Mouse (Mus musculus) embryo, embryonic 9.5 days (tissue): ENCODE measurements around the gene Asb16.
"Not testable (repeated sequence)": the region's sequence is repeated elsewhere in the genome, so short reads cannot be mapped to it uniquely, and the experiment has no call there.

Experiments
- DNase-seq: peaks from one replicate; pipeline ENCODE4 v3.0.0-alpha.2; 2017; ENCODE audit errors: extremely low spot score

The Asb16 gene

DNA sequence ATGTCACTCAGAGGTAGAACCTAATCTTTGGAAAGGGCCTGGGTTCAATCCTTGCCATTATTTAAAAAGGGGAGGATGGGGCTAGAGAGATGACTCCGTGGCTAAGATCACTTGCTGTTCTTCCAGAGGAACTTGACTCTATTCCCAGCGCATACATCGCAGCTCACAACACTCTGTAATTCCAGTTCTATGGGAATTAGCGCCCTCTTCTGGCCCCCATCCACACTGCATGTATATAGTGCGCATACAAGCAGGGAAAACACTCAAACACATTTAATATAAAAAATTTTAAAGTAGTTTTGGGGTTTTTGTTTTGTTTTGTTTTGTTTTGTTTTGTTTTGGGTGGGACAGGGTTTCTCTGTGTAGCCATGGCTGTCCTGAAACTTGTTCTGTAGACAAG, 26.7 kb upstream of the Asb16 start:
- DNase-seq: no peak

GRCm38 (mm10) chr11:102244926-102245449, 23.6 kb upstream of the Asb16 start:
- DNase-seq: peak; percentile 39

DNA sequence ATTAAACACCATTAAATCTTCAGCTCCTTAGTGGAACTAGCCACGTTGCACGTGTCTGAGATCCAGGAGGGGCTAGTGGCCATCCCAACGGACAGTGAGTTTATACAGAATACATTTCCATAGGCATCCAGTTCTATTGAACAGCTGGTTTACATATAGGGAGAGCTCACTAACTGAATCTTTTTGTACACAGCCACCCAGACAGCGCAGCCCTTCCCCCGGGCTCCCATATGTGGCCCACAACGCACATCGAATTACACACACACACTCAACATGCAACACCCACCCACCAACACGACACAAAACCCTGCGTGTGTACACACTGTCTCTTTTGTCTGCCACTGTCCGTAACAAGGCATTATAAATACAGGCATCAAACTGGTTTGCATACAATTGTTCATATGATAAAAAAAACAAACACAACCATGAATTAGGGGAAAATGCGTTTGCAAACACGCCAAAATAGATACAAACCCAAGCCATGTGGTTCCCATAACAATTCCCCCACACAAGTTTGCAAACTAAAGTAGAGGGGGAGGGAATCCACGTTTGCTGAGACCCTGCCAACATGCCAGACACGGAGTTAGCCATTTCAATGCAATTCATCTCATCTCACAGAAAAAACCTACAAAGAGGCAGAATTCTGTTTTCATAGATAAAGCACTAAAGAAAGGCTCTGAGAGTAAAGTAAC, 22.8 kb upstream of the Asb16 start:
- no peak for DNase-seq

DNA sequence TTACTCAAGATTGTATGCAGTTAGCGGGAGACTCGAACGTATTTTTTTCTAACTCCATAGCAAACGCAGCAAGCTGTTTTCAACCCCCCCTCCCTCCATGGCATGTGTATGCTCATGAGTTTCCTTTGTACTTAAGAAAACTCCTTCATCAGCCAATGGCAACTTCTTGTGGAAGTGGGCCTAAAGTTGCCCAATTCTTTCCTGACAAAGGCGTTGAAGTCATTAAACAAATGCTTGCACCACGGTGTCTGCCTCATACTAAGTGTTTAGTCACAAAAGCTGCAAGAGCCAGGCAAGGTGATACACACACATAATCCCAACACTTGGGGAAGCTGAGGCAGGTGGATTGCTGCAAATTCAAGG, 22.3 kb upstream of the Asb16 start:
- no peak for DNase-seq

GRCm38 (mm10) chr11:102246871-102247270, 21.7 kb upstream of the Asb16 start:
- no peak for DNase-seq

DNA sequence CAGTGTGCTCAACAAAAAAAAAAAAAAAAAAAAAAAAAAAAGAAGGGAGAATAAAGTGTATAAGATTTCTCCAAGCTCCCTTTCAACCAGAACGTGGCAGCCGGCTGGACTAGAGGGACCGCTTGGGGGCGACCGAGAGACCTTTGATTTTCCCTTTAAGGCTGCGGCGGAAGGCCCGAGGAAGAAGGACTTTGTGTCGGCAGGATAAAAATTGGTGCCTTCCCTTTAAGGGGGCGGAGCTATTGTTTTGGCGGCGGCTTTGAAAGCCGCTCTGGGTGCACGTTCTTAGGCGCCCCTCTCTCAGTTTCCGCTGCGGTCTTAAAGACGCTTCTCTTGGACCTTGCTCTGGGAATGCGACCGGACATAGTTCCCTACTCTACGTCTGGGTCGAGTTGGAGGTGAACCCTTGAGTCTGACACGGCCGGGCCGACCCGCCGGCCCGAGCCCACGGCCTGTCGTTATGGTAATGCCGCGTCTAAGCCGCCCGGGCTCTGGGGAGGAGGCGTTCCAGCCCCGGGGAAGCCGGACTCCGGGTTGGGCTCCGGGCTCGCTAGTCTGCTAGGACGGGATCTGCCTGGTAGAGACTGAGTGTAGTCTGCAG, 19.8 kb upstream of the Asb16 start, which contains the start of gene BC030867:
TSS of gene BC030867 (plus strand) at position 253 of the 601 bp plus-strand sequence.
- DNase-seq: peak; percentile 99

DNA sequence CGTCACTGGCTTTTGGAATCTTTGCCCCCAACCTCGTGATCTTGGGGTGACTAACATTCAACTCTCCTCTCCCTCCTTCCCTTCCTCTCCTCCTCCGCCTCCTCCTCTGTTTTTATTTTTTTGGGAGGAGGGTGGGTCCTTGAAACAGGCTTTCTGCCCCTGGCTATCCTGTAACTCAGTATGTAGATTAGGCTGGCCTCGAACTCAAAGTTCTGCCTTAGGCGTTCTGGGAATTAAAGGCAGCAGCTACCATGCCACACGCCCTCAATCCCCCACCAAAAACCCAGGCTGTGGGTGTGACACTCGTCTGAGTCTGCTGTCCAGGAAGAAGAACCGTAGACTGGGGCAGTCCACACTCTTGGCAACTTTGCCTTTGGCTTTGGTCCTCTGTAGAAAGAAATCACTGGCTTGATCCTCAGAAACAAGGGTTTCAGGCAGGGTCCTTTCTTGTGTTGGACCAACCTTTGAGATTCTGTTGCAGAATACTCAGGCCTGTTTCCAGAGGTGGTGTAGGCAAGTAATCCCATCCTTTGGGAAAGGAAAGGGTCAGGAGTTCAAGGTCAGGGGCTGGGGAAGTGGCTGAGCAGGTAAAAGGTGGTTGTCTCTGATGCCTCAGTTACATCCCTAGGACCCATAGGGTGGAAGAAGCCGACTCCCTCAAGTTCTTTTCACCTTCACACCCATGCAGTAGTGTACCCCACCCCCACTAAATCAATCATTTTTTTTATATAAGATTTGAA, 19.0 kb upstream of the Asb16 start:
- no peak for DNase-seq

DNA sequence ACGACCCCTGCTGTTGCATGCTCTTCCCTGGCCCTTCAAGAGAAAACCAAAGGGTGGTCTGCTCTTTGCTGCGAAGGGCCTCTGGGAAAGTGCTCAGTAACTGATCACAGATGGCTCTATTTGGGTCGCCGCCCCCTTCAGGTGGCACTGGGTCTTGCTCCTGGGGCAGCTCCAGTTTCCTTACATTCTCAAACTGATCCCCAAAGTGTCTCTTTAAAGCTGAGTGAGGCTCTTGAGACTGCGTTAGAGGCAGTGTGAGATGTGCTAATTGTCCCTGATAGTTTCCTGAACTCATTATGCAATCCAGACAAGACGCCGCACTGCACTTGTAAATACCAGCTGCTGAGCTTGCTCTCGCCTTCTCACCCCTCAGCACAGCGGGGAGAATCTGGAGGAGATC, 11.0 kb upstream of the Asb16 start:
- peak; percentile 38 for DNase-seq

DNA sequence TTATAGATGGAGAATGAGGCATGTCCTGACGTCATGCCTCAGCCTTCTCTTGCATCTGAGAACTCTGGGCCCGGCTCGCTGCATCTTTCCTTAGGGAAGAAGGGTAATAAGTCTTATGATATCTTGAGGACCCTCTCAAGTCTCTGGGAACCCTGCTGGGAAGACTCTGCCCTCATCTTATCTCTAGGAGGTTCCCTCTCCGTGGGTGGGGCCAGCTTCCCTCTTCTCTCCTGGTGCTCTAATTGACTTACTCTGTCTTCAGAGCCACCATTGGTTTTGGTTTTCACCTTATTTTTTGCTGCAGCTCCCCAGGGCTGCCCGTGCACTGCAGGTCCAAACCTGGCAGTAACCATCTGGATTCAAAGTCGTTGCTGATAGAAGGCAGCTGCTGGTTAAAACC, 10.4 kb upstream of the Asb16 start:
- DNase-seq: no peak

DNA sequence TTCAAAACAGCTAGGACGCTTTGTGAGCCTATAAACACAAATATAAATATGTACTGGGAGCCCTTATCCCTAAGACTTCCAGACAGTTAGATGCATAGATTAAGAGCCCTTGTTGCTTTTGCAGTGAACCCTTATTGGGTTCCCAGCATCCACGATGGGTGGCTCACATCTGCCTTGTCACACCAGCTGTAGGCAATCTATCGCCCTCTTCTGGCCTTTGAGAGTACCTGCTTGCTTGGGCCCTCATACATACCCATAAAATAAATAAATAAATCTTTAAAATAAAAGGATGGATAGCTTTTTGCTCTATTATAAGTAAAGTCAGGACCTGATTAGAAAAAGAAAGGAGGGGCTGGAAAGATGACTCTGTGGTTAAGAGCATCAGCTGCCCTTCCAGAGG, 10.0 kb upstream of the Asb16 start:
- DNase-seq: no peak

DNA sequence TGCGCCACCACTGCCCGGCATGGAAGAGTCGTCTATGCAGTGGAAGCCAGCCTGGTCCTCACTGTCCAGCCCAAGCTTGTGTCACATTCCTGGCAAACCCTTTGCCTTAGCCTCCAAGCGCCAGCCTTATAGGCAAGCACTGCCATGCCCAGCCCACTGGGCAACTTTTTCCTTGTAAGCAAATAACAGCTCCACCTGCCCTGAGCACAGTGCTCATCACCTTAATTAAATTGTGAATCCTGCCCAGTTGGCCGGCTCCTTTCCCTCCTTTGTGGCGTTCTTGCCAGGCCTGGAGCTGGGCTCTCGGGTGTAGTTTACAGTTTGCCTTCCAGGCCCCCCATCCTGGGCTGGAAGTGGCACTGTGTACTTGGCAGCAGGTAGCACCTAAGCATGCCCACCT, 5.3 kb upstream of the Asb16 start:
- no peak for DNase-seq

- no peak for DNase-seq
Observed at GRCm38 (mm10) chr11:102265816-102266215, 2.7 kb upstream of the Asb16 start.

DNA sequence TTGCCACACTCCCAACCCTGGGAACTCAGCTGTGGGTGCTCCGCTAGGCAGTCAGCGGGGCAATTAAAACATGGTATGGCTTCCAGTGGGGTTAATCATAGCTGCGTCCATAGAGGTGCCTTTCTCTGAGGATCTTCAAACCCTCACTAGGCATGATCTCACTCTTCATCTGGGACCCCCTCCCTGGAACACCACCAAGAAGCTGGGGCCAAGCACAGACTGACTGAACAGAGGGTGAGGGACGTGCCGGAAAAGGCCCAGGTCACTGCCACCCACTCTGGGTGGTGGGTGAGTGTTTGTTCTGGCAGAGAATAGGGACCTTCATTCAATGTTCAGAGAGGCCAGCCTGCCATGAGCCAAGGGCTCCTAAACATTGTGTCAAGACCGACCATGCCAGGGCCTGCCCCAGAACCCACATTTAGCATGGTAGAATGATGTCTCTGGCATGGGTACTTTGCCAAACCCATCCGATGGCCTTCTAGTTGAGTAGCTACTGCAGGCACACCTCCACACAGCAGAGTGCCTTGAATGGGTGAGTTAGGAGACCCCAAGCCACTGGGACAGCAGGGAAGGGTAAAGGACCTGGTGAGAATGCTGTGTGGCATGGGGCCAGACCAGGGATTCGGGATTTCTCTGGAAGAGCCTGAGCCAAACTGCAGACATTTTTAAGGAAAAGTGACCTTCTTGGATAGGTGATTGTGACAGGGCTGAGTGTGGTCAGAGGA, 1.8 kb upstream of the Asb16 start:
- no peak for DNase-seq

GRCm38 (mm10) chr11:102267480-102267879, 1.1 kb upstream of the Asb16 start:
- peak; percentile 75 for DNase-seq

- DNase-seq: peak; percentile 73
Observed at GRCm38 (mm10) chr11:102276411-102276915, 7.9 kb downstream of the Asb16 start.

GRCm38 (mm10) chr11:102277754-102278153, 9.2 kb downstream of the Asb16 start:
- no peak for DNase-seq

- no peak for DNase-seq
Observed at GRCm38 (mm10) chr11:102279595-102279994, 11.1 kb downstream of the Asb16 start.

- not testable (repeated sequence) for DNase-seq
Observed at GRCm38 (mm10) chr11:102280267-102280666, 11.7 kb downstream of the Asb16 start.

DNA sequence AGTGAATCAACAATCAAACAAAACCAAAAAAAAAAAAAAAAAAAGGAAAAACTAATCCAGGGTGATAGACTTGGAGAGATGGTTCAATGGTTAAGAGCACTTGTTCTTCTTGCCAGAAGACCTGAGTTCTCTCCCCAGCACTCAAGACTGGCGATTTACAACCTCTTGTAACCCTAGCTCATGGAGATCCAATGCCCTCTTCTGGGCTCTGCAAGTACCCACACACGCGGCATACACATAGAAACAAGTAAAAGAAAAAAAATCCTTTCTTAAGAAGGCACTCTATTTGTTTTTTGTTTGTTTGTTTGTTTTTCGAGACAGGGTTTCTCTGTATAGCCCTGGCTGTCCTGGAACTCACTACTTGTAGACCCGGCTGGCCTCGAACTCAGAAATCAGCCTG, 15.4 kb downstream of the Asb16 start:
- no peak for DNase-seq

DNA sequence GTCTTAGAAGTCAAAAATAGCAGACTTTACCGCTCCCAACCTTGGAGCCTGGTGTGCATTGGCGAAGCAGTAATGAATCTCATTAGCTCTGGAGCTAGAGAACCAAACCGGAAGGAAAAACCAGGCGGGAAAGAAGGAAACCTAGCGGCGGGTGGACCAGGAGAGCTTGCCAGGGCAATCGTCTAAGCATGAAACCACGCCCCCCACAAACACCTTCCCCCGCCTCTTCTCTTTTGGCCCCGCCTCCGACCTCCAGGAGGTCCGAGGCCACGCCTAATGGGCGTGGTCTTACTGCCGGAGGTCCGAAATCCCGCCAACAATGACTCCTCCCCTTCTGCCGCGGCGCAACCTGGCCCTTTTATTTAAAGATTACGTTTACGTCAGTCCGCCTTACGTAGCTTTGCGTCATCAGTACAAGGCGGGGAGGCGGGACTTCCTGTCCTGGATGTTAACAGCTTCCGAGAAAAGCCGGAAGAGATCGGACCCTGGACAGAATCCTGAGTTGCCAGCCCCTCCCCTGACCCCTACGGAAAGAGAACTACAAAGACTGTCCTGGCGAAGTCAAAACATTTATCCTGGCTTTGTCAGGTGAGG, 16.1 kb downstream of the Asb16 start, which contains the start of gene Tmub2:
TSS of gene Tmub2 (plus strand) at position 431 of the 594 bp plus-strand sequence.
- peak; percentile 97 for DNase-seq

- DNase-seq: no peak
Observed at GRCm38 (mm10) chr11:102285095-102285834, 16.7 kb downstream of the Asb16 start.
